Mouse (Mus musculus) intestine, embryonic 16.5 days (tissue): ENCODE measurements at regions not wholly inside any gene's neighbourhood (a gene's known extent, or its start where the extent isn't known, plus 50 kb on each side); places are given as distances from the start of the nearest gene placed in this dataset.

Source experiments
- ATAC-seq: fragments of 200-750 bp; cut with Nextera tagmentation; 2 replicates; pipeline ENCODE4 v1.8.0; 2017; ENCODE audit warnings: moderate TSS enrichment, moderate library complexity
- H3K27ac ChIP-seq: fragments of 300-500 bp; sonication (generic); 2 replicates; pipeline ENCODE4 v1.5.1; 2014; ENCODE audit warnings: mild to moderate bottlenecking, low read length
- H3K27me3 ChIP-seq: fragments of 300-500 bp; sonication (generic); replicated peaks from 2 replicates; pipeline ENCODE4 v1.6.1; 2014; ENCODE audit warnings: low read length, control low read depth, mixed read lengths; ENCODE audit not compliant: control insufficient read depth, insufficient read depth
- H3K36me3 ChIP-seq: fragments of 300-500 bp; sonication (generic); 2 replicates; pipeline ENCODE4 v1.6.1; 2014; ENCODE audit warnings: low read length, control low read depth; ENCODE audit not compliant: control insufficient read depth, insufficient read depth
- H3K4me1 ChIP-seq: fragments of 300-500 bp; sonication (generic); 2 replicates; pipeline ENCODE4 v1.6.1; 2014; ENCODE audit warnings: low read length, control low read depth, mixed read lengths; ENCODE audit not compliant: control insufficient read depth, insufficient read depth
- H3K4me2 ChIP-seq: fragments of 300-500 bp; sonication (generic); 2 replicates; pipeline ENCODE4 v1.6.1; 2014; ENCODE audit warnings: low read depth, low read length, control low read depth
- H3K4me3 ChIP-seq: fragments of 300-500 bp; sonication (generic); 2 replicates; pipeline ENCODE4 v1.5.1; 2014; ENCODE audit warnings: mild to moderate bottlenecking, low read length
- H3K9ac ChIP-seq: fragments of 300-500 bp; sonication (generic); 2 replicates; pipeline ENCODE4 v1.6.1; 2014; ENCODE audit warnings: low read depth, low read length
- H3K9me3 ChIP-seq: fragments of 300-500 bp; sonication (generic); 2 replicates; pipeline ENCODE4 v1.6.1; 2016; ENCODE audit warnings: low read length, control low read depth; ENCODE audit not compliant: control insufficient read depth
- WGBS: fragments of 180-500 bp; shearing (Covaris S2); extraction: QIAGEN DNeasy Blood & Tissue Kit; methylation state at CpG from one replicate; pipeline ENCODE4 v1.1.7; 2014; 5-methylcytosine and 5-hydroxymethylcytosine counted together

GRCm38 (mm10) chr13:107931216-107931615 lies 113.0 kb upstream of the Smim15 start:
- Histone ChIP-seq H3K9ac (no peak overlapping the region), H3K4me1 (no peaks in the 10 kb centered on the region; the same call in 1 of the 2 replicates), H3K27me3 (no peaks in the 10 kb centered on the region), H3K36me3 (no peaks in the 10 kb centered on the region), H3K27ac (no peak overlapping the region), H3K9me3 (no peaks in the 10 kb centered on the region), H3K4me3 (no peak overlapping the region), H3K4me2 (no peak overlapping the region)
- ATAC-seq: no peak
- WGBS: 90% methylated on average over 7 of the region's 7 CpGs

GRCm38 (mm10) chr13:107927499-107928215 lies 116.6 kb upstream of the Smim15 start:
- WGBS: 80% methylated on average over 10 of the region's 10 CpGs
- Histone ChIP-seq H3K4me1 (no peaks in the 10 kb centered on the region), H3K9ac (no peak overlapping the region), H3K36me3 (no peaks in the 10 kb centered on the region), H3K4me3 (no peak overlapping the region), H3K27ac (no peak overlapping the region), H3K27me3 (no peaks in the 10 kb centered on the region), H3K4me2 (no peak overlapping the region), H3K9me3 (no peaks in the 10 kb centered on the region)
- ATAC-seq: no peak

GRCm38 (mm10) chr13:107925470-107925869 lies 118.8 kb upstream of the Smim15 start:
- no peaks in the 10 kb centered on the region for H3K36me3 ChIP-seq
- no peak overlapping the region for H3K9ac ChIP-seq
- H3K27ac ChIP-seq: no peak overlapping the region
- no peaks in the 10 kb centered on the region for H3K27me3 ChIP-seq
- H3K4me2 ChIP-seq: no peak overlapping the region
- no peaks in the 10 kb centered on the region for H3K4me1 ChIP-seq
- no peak overlapping the region for H3K4me3 ChIP-seq
- no peak for ATAC-seq
- WGBS: 76% methylated on average over 8 of the region's 8 CpGs
- H3K9me3 ChIP-seq: no peaks in the 10 kb centered on the region

- no peak overlapping the region for H3K4me2 ChIP-seq
- no peaks in the 10 kb centered on the region for H3K27me3 ChIP-seq
- H3K36me3 ChIP-seq: no peaks in the 10 kb centered on the region
- H3K4me1 ChIP-seq: no peaks in the 10 kb centered on the region
- 66% methylated on average over 19 of the region's 19 CpGs for WGBS
- ATAC-seq: no peak
- no peak overlapping the region for H3K4me3 ChIP-seq
- H3K9me3 ChIP-seq: no peaks in the 10 kb centered on the region
- H3K9ac ChIP-seq: no peak overlapping the region
- H3K27ac ChIP-seq: no peak overlapping the region
These were observed 120.8 kb upstream of the Smim15 start for GRCm38 (mm10) chr13:107923129-107924114.

- no peaks in the 10 kb centered on the region for H3K9me3 ChIP-seq
- no peak overlapping the region for H3K4me2 ChIP-seq
- no peaks in the 10 kb centered on the region for H3K27me3 ChIP-seq
- no peak for ATAC-seq
- no peak overlapping the region for H3K27ac ChIP-seq
- no peaks in the 10 kb centered on the region for H3K4me1 ChIP-seq
- WGBS: 90% methylated on average over 3 of the region's 3 CpGs
- no peak overlapping the region for H3K4me3 ChIP-seq
- H3K36me3 ChIP-seq: no peaks in the 10 kb centered on the region
- no peak overlapping the region for H3K9ac ChIP-seq
These were observed 124.8 kb upstream of the Smim15 start for GRCm38 (mm10) chr13:107919403-107919802.

GRCm38 (mm10) chr13:107918478-107918877 lies 125.8 kb upstream of the Smim15 start:
- no peak overlapping the region for H3K9ac ChIP-seq
- H3K9me3 ChIP-seq: no peaks in the 10 kb centered on the region
- no peaks in the 10 kb centered on the region for H3K27me3 ChIP-seq
- H3K4me1 ChIP-seq: no peaks in the 10 kb centered on the region
- 84% methylated on average over 7 of the region's 7 CpGs for WGBS
- no peak overlapping the region for H3K4me2 ChIP-seq
- no peak overlapping the region for H3K4me3 ChIP-seq
- no peaks in the 10 kb centered on the region for H3K36me3 ChIP-seq
- no peak overlapping the region for H3K27ac ChIP-seq
- ATAC-seq: no peak

- no peaks in the 10 kb centered on the region for H3K27me3 ChIP-seq
- H3K4me1 ChIP-seq: no peaks in the 10 kb centered on the region
- 88% methylated on average over 10 of the region's 10 CpGs for WGBS
- no peak overlapping the region for H3K4me2 ChIP-seq
- H3K27ac ChIP-seq: no peak overlapping the region
- H3K4me3 ChIP-seq: no peak overlapping the region
- no peak for ATAC-seq
- H3K9me3 ChIP-seq: no peaks in the 10 kb centered on the region
- no peaks in the 10 kb centered on the region for H3K36me3 ChIP-seq
- H3K9ac ChIP-seq: no peak overlapping the region
These were observed 126.2 kb upstream of the Smim15 start for GRCm38 (mm10) chr13:107918065-107918464.

- H3K9ac ChIP-seq: no peak overlapping the region
- 88% methylated on average over 3 of the region's 3 CpGs for WGBS
- no peak overlapping the region for H3K4me2 ChIP-seq
- H3K27me3 ChIP-seq: no peaks in the 10 kb centered on the region
- no peaks in the 10 kb centered on the region for H3K36me3 ChIP-seq
- no peak overlapping the region for H3K27ac ChIP-seq
- H3K4me1 ChIP-seq: no peaks in the 10 kb centered on the region
- no peak overlapping the region for H3K4me3 ChIP-seq
- no peak for ATAC-seq
- no peaks in the 10 kb centered on the region for H3K9me3 ChIP-seq
These were observed 126.7 kb upstream of the Smim15 start for GRCm38 (mm10) chr13:107917564-107917963.

- H3K4me2 ChIP-seq: no peak overlapping the region
- ATAC-seq: no peak
- no peak overlapping the region for H3K9ac ChIP-seq
- 41% methylated on average over 7 of the region's 7 CpGs for WGBS
- H3K4me3 ChIP-seq: no peak overlapping the region
- H3K9me3 ChIP-seq: no peaks in the 10 kb centered on the region
- H3K27ac ChIP-seq: no peak overlapping the region
- no peaks in the 10 kb centered on the region for H3K27me3 ChIP-seq
- no peaks in the 10 kb centered on the region for H3K4me1 ChIP-seq
- no peaks in the 10 kb centered on the region for H3K36me3 ChIP-seq
These were observed 134.1 kb upstream of the Smim15 start for GRCm38 (mm10) chr13:107910125-107910524.
